Mouse (Mus musculus) T-helper 2 cell (primary cell): ENCODE results near the gene Zbtb20.

ENCODE experiments used
- in situ Hi-C: fragments of 300-600 bp; cut with MboI, MseI; formaldehyde crosslinking; loops from one replicate; pipeline ENCODE4 v1.15.1; 2025; ENCODE audit warnings: high pct_unique_total_duplicates

The Zbtb20 gene

DNA sequence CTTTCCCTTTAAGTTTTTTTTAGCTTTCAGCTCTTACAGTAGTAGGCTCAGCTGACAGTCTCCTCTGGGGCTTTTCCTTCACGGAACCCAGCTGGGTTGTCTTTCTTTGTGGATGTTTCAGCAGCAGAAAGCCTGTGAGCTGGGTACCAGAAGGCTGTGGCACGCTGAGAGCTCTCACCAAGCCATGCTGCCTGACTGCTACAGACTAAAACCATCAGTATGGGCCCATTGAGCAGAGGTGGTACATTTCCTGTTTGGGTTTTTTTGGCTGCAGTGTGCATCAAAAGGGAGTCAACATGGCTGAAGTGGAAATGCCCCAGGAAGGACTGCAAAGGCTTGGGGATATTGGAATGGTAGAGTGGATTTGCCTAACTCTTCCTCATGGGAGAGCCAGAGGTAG is 724.0 kb downstream of the Zbtb20 start:
- in situ Hi-C loops = no loop called here

DNA sequence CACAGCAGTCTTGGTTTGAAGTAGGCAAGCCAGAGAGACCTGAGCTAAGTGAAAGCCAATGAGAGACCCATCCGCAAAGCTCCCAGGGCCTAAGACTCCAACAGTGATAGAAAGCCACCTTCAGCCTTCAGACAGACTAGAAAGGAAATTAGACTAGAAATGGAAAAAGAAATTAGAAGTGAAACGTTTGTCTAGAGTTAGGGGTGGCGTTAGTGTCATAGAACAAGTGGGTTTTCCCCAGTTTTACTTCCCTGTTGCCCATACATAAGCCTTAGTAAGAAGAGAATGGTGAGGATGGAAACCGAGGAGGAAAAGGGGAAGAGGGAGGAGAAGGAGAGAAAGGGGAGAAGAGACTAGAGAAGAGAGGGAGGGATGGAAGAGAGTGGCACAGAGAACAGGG is 726.9 kb downstream of the Zbtb20 start:
- in situ Hi-C loops = no loop called here

DNA sequence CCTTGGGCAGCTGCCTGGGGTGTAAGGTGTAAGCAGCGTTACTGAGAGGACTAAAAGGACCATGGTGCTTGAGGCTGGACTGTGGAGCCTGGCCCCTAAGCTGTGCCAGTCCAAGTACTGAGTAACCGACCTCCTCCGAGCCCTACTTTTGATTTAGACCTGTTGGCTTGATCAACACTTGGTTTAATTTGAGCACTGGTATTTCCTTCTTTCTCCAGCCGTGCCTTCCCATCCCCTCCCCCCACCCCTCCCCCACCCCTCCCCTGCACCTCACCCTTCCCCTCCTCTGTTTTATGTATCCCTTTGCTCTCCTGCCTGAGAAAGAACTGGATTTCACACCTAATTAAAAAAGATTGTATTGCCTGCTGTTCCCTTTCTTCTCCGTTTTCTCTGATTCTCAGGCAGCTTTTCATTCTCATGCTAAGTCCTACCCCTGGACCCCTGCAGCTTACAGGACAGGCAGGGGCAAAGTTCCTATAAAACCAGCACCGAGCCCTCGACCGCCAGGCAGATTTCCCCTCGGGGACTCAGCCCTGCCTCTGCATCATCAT is 728.0 kb downstream of the Zbtb20 start:
- in situ Hi-C loops = no loop called here

DNA sequence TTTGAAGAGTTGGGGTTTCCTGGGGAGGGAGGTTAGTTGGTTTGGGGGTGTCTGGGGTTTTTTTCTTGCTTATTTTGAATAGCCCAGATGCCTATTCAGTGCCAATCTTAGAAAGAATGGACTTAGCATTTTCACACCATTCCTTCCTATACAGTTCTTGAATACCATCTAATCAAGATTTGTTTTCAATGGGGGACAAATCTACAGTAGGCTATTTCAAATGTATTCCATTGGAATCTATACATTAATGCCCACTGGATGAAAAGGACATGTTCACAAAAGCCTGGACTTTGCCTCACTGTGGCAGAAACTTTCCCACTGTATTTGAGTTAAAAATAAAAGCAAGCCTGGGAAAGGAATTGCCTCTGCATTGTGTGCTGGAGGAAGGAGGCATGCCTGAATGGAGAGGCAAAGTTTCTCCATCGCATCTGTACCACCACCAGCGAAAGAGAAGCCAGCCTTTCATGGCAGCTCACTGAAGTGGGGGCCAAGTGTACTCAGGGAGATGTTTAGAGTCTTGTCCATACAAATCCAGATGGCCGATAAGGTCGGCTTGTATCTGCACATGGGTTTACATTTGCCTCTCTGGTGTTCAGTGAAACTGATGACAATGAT is 728.8 kb downstream of the Zbtb20 start:
- in situ Hi-C loops = no loop called here

DNA sequence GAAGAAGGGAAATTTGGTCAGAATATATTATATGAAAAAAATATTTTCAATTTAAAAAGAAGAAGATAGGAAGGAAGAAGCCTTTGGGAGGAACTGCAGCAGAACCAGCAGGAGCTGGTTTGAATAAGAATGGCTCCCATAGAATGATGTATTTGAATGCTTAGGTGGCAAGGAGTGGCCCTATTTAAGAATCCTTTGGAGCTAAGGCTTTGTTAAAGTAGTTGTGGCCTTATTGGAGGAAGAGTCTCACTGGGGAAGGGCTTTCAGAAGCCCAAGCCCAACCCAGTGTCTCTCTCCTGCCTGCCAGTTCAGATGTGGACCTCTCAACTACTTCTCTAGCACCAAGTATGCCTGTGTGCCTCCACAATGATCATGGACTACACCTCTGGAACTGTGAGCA is 731.4 kb downstream of the Zbtb20 start:
- in situ Hi-C loops = no loop called here

DNA sequence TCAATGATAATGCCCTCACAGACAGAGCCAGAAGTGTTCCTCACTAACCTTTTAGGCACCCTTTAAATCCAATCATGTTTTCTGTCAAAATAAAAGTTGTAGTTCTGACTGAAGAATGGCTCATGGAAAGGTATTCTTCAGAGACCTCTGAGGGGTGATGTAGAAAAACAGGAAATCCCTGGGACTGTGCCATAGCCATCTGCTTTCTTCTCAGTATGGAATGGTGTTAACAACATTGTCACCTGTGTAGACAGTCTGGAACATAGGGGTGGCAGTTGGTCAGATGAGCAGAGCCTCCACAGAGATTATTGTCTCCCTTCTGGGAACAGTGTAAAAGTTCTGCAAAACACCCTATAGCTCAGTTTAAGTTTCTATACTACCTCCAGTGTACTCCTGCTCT is 732.4 kb downstream of the Zbtb20 start:
- in situ Hi-C loops = no loop called here

DNA sequence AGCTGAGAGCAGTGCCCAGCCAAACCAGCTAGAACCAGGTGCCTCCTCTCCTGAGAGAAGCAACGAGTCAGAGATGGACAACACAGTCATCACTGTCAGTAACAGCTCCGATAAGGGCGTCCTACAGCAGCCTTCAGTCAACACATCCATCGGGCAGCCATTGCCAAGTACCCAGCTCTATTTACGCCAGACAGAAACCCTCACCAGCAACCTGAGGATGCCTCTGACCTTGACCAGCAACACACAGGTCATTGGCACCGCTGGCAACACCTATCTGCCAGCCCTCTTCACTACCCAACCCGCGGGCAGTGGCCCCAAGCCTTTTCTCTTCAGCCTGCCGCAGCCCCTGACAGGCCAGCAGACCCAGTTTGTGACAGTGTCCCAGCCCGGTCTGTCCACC is 734.7 kb downstream of the Zbtb20 start:
- in situ Hi-C loops = no loop called here

DNA sequence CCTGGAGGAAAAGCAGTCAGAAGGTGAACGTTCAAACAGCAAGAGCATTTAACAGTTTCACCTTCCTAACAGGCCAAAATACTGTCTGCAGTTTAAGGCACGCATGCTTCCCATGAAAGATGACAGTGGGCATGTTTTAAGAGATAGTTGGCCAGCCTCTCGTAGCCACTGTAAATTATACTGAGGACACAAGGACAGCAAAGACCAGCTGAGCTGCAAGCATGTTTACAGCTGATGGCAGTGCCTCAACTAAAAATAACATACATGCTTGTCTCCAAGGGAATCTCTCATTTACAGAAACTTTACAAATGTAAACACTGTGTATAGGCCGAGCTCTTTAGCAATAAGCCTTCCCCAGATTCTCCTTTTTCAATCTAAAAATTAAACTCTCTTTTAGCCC is 740.7 kb downstream of the Zbtb20 start:
- in situ Hi-C loops = no loop called here

DNA sequence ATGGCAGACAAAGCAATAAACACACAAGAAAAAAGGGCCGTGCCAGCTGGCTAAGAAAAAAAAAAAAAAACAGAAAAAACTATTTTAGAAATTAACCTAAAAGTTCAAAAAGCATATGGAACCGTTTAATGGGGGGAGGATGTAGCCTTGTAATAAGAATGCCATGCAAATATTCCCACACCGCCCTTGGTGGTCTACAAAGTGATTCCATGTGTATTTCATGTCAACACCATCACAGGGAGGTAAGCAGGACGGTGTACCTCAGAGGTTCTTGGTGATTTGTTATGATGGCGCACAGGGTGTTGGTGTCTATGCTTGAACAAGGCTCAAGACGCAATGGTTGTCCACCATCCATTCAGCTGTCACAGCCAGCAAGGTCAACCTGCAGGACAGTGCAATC is 741.7 kb downstream of the Zbtb20 start:
- in situ Hi-C loops = no loop called here

DNA sequence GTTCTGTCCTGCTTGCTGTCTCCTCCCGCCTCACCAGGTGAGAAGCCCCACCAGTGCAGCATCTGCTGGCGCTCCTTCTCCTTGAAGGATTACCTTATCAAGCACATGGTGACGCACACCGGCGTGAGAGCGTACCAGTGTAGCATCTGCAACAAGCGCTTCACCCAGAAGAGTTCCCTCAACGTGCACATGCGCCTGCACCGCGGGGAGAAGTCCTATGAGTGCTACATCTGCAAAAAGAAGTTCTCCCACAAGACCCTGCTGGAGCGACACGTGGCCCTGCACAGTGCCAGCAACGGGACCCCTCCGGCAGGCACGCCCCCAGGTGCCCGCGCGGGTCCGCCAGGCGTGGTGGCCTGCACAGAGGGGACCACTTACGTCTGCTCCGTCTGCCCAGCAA is 742.6 kb downstream of the Zbtb20 start:
- in situ Hi-C loops = no loop called here

DNA sequence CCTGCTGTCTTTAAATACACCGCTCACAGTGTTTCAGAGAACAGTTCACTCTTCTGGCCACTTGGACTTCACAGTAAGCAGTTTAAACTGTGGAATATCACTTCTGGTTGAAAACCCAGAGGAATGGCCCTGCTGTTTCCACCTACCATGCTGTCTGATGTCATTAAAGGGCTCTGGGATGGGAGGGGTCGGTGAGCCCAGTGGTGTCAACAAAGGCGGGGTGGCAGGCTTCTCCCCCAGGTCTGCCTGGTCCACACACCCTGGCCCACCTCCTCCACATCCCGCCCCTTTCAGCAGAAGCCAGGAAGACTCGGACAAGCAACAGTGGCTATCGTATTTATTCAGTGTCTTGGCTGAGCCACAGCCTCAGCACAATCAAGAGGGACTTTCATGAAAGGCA is 743.6 kb downstream of the Zbtb20 start:
- in situ Hi-C loops = no loop called here

DNA sequence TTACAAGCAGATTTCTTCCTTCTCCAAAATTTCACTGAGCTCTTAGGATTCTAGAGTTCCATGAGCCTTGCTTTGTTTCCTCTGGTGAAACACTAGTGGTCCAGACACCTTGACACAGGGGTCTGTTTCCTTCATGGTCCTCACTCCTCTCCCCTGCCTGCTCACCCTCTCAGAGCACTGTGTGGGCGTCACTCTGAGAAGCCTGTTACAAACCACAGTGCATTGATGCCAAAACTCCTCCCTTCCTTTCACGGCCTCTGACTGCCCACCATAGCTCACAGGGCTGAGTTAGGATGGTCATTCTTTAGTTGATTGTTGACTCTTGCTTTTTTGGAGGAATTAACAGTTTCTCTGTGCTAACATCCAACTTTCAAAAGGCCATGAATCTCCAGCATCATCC is 744.7 kb downstream of the Zbtb20 start:
- in situ Hi-C loops = no loop called here

DNA sequence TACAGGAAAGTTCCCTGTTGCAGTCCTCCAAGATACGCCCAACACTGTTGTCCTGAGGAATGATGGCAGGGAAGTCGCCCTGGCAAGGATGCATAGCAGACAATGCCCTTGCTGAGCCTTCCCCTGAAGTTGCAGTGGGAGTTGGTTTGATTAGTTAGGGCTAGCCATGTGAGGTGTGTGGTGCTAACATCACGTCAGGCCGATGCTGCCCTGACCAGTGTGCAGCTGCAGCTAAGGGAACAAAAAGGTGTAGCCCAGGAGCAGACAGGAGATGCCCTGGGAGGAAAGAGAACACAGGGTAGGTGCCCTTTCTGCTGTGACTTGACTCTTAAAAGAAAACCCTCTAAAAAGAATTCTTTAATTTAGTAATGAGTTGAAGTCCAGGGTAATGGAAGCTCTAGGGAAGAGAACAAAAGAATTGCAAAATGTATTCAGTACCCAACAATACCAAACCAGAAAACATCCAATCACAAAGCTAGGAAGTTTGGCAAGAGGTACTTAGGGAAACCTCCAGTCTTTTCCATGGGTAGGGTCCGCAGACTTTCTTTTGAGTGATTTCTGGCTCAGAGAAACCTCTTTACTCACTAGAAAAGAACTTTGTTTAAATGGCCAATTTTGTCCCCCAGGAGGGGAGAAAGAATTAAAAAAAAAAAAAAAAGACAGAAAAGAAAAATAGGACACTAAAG is 747.8 kb downstream of the Zbtb20 start:
- in situ Hi-C loops = no loop called here

DNA sequence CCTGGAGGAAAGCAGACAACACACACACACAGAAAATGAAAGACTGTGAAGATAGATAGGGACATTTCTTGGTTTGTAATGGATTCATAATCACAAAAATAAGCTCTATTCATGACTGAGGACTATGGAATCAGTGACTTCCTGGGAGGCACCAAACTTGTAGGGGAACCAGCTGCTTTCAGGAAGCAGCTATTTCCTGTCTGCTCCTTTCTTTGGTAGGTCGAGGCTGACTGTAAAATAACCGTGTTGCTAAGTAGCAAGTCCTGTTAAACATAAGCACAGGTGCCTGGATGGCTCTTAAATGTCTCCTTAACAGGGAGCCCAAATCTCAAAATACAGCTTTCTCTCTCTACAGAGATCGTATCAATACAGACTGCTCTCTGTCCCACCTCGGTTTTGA is 749.2 kb downstream of the Zbtb20 start:
- in situ Hi-C loops = no loop called here

DNA sequence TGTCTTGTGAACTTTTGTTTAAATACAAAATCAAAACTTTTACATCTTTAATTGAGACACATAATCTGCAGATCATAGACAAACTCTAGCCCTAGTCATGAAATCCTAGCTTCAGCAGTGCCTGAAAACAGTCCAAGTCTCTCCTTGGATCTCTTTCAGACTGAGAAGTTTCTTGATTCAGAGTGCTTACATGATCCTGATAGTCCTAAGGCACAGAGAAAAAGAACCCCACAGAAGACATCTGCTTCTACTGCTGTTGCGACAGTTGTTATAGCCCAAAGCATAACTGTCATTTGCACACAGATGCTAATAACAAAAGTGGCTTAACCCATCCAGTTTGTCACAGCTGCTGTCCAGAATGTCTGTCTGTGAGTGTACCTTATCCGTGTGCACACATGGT is 749.6 kb downstream of the Zbtb20 start:
- in situ Hi-C loops = no loop called here

DNA sequence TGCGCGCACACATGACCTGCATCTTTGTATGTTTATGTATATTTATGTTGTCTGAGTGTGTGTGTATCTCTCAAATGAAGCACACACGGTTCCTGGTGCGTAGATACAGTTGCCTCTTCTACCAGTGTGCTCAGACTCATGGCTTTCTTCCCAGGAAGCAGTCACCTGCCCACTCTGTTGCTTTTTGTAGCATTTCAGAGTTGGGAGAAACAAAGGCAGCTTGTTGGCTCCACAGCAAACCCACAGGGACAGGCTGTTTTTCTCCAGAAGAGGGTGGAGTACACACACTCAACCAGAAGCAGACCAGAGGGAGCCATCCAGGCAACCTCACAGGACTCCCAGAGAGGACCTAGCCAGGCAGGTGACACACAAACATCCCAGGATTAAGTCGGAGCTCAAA is 750.3 kb downstream of the Zbtb20 start:
- in situ Hi-C loops = no loop called here

DNA sequence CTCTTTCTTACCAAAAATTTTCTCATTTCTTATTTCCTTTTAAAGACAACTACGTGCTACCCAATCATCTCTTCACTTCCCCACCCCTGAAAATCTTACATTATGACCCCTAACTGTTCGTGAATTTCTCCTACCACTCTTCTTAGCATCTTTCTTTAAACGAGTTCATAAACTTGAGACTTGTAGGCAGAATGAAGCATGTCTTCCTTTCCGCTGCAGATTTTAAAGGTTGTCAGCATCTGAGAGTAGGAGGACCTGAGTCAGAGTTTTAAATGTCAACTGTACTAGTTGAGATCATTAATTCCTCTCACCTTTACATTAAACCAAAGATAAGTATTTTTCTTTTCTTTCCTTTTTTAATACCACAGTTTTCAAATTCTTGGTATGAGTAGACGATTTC is 753.0 kb downstream of the Zbtb20 start:
- in situ Hi-C loops = no loop called here

DNA sequence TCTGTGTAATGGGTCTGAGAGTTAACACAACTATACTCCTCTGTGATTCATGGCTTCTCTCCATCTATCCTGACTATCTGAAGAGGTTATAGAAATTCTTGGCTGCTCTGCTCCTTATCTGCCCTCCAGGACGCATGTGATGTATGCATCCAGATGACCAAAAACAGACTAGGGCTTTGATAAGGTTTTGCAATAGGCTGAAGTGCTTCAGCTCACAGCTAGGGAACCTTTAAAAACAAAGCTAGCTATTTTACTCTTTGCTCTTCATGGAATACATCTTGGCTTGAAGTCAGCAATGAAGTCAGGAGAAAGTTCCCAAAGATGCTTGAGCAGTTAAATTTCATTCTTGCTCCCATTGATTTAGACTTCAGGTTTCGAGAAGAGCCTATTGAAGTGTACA is 756.1 kb downstream of the Zbtb20 start:
- in situ Hi-C loops = no loop called here

DNA sequence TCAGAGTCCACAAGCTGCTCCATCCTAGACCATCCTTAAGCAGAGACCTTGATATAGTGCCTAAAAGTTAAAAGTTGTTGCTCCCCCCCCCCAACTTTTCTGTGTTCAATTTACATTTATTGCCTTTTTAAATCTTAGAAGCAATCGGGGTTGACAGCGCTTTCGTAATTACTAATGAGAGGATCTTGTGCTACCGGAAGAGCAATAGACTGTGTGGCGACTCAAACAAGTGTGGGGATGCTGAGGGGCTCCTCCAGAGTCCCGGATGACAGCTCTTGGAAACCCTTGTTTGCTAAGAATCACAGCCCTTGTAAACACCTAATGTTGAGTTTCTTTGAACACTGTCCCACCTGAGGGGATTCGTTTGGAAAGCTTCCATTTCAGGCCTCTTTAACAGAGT is 758.4 kb downstream of the Zbtb20 start:
- in situ Hi-C loops = no loop called here

DNA sequence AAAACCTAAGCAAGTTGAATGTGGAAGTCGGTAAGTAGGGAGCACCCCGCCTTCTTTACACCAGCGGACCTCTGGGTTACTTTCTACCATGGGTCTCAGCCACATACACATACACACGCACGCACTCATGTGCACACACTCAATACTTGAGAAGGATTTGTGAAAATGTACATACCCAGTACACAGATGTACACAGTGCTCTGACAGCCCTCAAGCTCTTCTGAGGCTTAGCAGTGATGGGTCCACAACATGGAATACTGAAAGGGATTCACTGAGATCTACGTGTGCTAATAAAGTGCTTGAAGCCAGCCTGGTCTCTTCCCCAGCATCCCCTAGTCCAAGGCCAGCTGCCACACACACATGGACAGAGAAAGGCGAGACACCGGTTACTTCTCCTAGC is 761.6 kb downstream of the Zbtb20 start:
- in situ Hi-C loops = no loop called here

DNA sequence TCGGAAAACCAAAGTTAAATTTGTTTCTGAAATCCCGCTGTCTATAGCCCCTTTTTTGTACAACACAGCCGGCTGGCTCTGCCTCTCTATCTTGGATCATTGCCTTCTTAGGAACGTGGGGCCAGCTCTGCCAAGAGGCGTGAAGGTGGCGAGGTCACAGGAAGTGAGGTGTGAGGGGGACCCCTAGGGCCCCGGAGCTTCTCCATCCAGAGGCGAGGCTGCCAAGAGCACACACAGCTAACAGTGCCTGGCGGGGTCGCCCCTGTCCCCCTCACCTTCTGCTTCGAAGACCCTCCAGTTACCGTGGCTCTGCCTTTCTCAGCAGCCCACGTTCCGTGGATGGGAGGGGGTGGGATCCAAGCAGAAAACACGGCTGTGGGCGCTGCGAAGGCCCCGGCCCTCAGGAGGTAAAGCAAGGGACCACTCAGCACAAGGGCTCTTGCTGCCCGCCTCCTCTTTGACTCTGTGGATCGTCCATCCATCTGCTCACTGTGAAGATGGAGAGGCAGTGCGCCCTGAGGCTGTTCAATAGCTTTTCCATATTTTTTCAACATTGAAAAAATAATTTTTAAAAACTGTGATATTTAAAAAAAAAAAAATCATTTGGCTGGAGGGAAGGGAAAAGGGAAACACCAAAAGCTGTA is 762.8 kb downstream of the Zbtb20 start:
- in situ Hi-C loops = no loop called here

DNA sequence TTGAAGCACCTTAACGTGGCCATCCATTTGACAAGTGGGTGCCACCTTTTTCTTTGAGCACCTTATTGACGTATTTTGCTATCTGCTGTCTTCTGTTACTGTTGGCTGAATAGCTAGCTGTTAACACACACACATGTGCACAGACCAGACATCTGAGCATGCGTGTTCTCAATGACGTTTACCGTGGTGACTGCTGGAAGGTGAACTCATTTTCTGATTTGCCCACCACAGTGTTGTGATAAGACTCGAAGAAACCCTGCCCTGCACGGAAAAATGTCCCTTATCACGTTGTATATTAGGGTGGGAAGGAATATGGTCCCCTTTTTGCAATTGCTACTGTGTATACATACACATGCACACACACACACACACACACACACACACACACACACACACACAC is 765.5 kb downstream of the Zbtb20 start:
- in situ Hi-C loops = no loop called here

DNA sequence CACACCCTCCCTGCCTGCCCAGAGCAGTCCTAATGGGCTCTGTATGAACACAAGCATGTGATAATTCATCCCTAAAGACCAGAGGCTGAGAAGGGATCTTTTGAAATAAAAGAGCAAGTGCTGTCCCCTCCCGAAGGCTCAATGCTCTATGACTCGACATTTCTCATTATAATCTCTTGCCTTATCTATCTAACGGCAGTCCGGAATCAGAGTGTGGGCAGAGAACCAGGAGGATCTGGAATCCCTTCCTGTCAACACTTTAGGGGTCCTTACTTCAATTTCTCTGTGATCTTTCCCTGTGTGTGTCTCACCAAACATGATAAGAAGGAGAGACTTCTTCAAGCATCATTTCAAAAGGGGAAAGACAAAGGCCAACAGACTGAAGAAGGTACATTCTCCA is 770.2 kb downstream of the Zbtb20 start:
- in situ Hi-C loops = no loop called here
